Mouse (Mus musculus) intestine, embryonic 15.5 days (tissue): Measurements from ENCODE around the gene Lrch1. TPM values are rescaled to one million over a fixed set of nuclear protein-coding genes. Genes with fewer than 3 reads are reported as not detected.

ENCODE experiments used
- ATAC-seq: fragments of 200-750 bp; cut with Nextera tagmentation; 2 replicates; pipeline ENCODE4 v1.8.0; 2017; ENCODE audit warnings: moderate TSS enrichment, moderate library complexity
- H3K27ac ChIP-seq: fragments of 300-500 bp; sonication (generic); 2 replicates; pipeline ENCODE4 v1.5.1; 2015; ENCODE audit warnings: mild to moderate bottlenecking, inconsistent platforms
- H3K27me3 ChIP-seq: fragments of 300-500 bp; sonication (generic); replicated peaks from 2 replicates; pipeline ENCODE4 v1.6.1; 2015; ENCODE audit warnings: inconsistent platforms
- H3K36me3 ChIP-seq: fragments of 300-500 bp; sonication (generic); 2 replicates; pipeline ENCODE4 v1.6.1; 2015; ENCODE audit warnings: inconsistent platforms
- H3K4me1 ChIP-seq: fragments of 300-500 bp; sonication (generic); replicated peaks from 2 replicates; pipeline ENCODE4 v1.6.1; 2015; ENCODE audit warnings: inconsistent platforms
- H3K4me2 ChIP-seq: fragments of 300-500 bp; sonication (generic); replicated peaks from 2 replicates; pipeline ENCODE4 v1.6.1; 2015; ENCODE audit warnings: mild to moderate bottlenecking, inconsistent platforms
- H3K4me3 ChIP-seq: fragments of 300-500 bp; sonication (generic); replicated peaks from 2 replicates; pipeline ENCODE4 v1.5.1; 2015; ENCODE audit warnings: inconsistent platforms
- H3K9ac ChIP-seq: fragments of 300-500 bp; sonication (generic); 2 replicates; pipeline ENCODE4 v1.6.1; 2015; ENCODE audit warnings: inconsistent platforms
- H3K9me3 ChIP-seq: fragments of 300-500 bp; sonication (generic); 2 replicates; pipeline ENCODE4 v1.6.1; 2016; ENCODE audit warnings: inconsistent platforms
- WGBS: fragments of 180-500 bp; shearing (Covaris S2); methylation state at CpG from one replicate; pipeline ENCODE4 v1.1.7; 2015; 5-methylcytosine and 5-hydroxymethylcytosine counted together
- polyA plus RNA-seq: library from polyadenylated mRNA; unstranded; fragments of >200 nt; fragmentation: Nextera tagmentation; extraction: Ambion mirVana; gene quantifications from 2 replicates; pipeline ENCODE4 v1.2.1, GENCODE M21; 2015

Lrch1 gene
- polyA plus RNA-seq, 1 experiment from 2014 or later = 12.5 TPM

- H3K4me3 ChIP-seq = no peak overlapping the region
- H3K36me3 ChIP-seq = 0 out of 2 replicates have a peak, but pooled peaks cover 3% of the 10 kb centered on the region
- no peak overlapping the region for H3K9ac ChIP-seq
- H3K4me2 ChIP-seq = 0 out of 2 replicates have a peak overlapping the region, but pooled peaks have one; percentile 3
- no peak for ATAC-seq
- H3K4me1 ChIP-seq = peaks cover 12% of the 10 kb centered on the region
- H3K9me3 ChIP-seq = no peaks in the 10 kb centered on the region
- H3K27me3 ChIP-seq = no peaks in the 10 kb centered on the region
- peak overlapping the region; percentile 76; the same call in 1 of the 2 replicates for H3K27ac ChIP-seq
- WGBS = 54% methylated on average over 4 of the region's 4 CpGs
These were observed 93.9 kb downstream of the Lrch1 start for GRCm38 (mm10) chr14:74853759-74854100.

GRCm38 (mm10) chr14:74852965-74853758, 94.5 kb downstream of the Lrch1 start:
- Histone ChIP-seq H3K9me3 (no peaks in the 10 kb centered on the region), H3K27me3 (no peaks in the 10 kb centered on the region), H3K4me2 (peak overlapping the region; percentile 25), H3K27ac (peak overlapping the region; percentile 76), H3K4me1 (peaks cover 12% of the 10 kb centered on the region), H3K9ac (no peak overlapping the region), H3K4me3 (no peak overlapping the region), H3K36me3 (0 out of 2 replicates have a peak, but pooled peaks cover 3% of the 10 kb centered on the region)
- ATAC-seq = peak; percentile 32; the same call in 1 of the 2 replicates
- WGBS = 23% methylated on average over 16 of the region's 16 CpGs

- WGBS = 42% methylated on average over 9 of the region's 9 CpGs
- peaks cover 15% of the 10 kb centered on the region for H3K4me1 ChIP-seq
- H3K36me3 ChIP-seq = 0 out of 2 replicates have a peak, but pooled peaks cover 3% of the 10 kb centered on the region
- H3K27ac ChIP-seq = peak overlapping the region; percentile 51; the same call in 1 of the 2 replicates
- H3K9ac ChIP-seq = no peak overlapping the region
- no peaks in the 10 kb centered on the region for H3K9me3 ChIP-seq
- ATAC-seq = no peak
- no peaks in the 10 kb centered on the region for H3K27me3 ChIP-seq
- H3K4me2 ChIP-seq = no peak overlapping the region
- H3K4me3 ChIP-seq = no peak overlapping the region
These were observed 95.8 kb downstream of the Lrch1 start for GRCm38 (mm10) chr14:74851866-74852265.

GRCm38 (mm10) chr14:74849020-74849419, 98.7 kb downstream of the Lrch1 start:
- H3K9ac ChIP-seq = no peak overlapping the region
- no peaks in the 10 kb centered on the region for H3K36me3 ChIP-seq
- ATAC-seq = peak; percentile 43
- H3K27ac ChIP-seq = peak overlapping the region; percentile 1; the same call in 1 of the 2 replicates
- no peaks in the 10 kb centered on the region for H3K9me3 ChIP-seq
- peaks cover 23% of the 10 kb centered on the region for H3K4me1 ChIP-seq
- H3K4me2 ChIP-seq = no peak overlapping the region
- H3K27me3 ChIP-seq = no peaks in the 10 kb centered on the region
- 51% methylated on average over 6 of the region's 6 CpGs for WGBS
- no peak overlapping the region for H3K4me3 ChIP-seq

DNA sequence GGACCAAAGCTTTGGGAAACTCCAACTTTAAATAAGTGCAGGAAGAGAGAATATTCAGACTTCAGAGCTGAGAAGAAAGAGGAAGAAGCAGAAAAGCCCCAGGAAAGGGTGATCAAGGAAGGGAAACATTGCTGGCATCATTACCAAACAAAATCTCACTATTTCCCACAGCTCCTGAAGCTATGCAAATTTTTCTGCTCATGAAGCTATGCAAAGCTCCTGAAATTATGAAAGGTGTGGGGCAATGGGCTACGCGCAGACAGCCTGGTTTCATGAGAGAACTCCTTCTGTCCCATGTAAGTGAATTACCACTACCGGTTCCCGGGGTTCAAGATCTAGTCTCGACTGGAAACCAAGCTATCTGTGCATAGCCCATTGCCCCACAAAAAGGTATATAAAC, 99.5 kb downstream of the Lrch1 start:
- Histone ChIP-seq H3K36me3 (no peaks in the 10 kb centered on the region), H3K9me3 (no peaks in the 10 kb centered on the region), H3K4me2 (no peak overlapping the region), H3K4me3 (no peak overlapping the region), H3K9ac (no peak overlapping the region), H3K27me3 (no peaks in the 10 kb centered on the region), H3K27ac (no peak overlapping the region), H3K4me1 (peaks cover 20% of the 10 kb centered on the region)
- no peak for ATAC-seq
- WGBS = 95% methylated on average over 5 of the region's 5 CpGs

- H3K4me2 ChIP-seq = no peak overlapping the region
- H3K36me3 ChIP-seq = no peaks in the 10 kb centered on the region
- 62% methylated on average over 14 of the region's 14 CpGs for WGBS
- no peaks in the 10 kb centered on the region for H3K27me3 ChIP-seq
- peaks cover 14% of the 10 kb centered on the region for H3K4me1 ChIP-seq
- H3K9ac ChIP-seq = no peak overlapping the region
- ATAC-seq = peak; percentile 44
- no peaks in the 10 kb centered on the region for H3K9me3 ChIP-seq
- no peak overlapping the region for H3K4me3 ChIP-seq
- no peak overlapping the region for H3K27ac ChIP-seq
These were observed 100.2 kb downstream of the Lrch1 start for GRCm38 (mm10) chr14:74847311-74848133.

DNA sequence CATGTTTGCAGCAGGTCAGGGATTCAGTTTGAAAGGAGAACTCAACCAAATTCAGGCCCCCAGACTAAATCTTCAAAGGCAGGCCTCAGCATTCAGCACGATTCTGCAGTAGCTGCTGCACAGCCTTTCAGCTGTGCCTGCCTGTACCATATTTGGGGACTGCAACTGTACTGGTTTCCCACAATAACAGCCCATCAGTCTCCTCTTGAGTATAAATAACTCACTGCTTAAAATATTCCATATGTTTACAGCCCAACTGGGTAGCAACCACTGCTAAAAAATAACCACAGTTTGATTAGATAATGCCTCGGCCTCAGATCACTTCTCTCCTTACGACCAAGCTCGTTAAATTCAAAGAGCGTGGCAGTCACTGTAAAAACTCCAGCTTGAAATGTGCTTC, 101.0 kb downstream of the Lrch1 start:
- ATAC-seq = no peak
- WGBS = 44% methylated on average over 5 of the region's 5 CpGs
- no peaks in the 10 kb centered on the region for H3K9me3 ChIP-seq
- peak overlapping the region; percentile 38 for H3K27ac ChIP-seq
- no peak overlapping the region for H3K9ac ChIP-seq
- H3K4me2 ChIP-seq = no peak overlapping the region
- peaks cover 12% of the 10 kb centered on the region for H3K4me1 ChIP-seq
- no peaks in the 10 kb centered on the region for H3K36me3 ChIP-seq
- no peaks in the 10 kb centered on the region for H3K27me3 ChIP-seq
- H3K4me3 ChIP-seq = no peak overlapping the region

DNA sequence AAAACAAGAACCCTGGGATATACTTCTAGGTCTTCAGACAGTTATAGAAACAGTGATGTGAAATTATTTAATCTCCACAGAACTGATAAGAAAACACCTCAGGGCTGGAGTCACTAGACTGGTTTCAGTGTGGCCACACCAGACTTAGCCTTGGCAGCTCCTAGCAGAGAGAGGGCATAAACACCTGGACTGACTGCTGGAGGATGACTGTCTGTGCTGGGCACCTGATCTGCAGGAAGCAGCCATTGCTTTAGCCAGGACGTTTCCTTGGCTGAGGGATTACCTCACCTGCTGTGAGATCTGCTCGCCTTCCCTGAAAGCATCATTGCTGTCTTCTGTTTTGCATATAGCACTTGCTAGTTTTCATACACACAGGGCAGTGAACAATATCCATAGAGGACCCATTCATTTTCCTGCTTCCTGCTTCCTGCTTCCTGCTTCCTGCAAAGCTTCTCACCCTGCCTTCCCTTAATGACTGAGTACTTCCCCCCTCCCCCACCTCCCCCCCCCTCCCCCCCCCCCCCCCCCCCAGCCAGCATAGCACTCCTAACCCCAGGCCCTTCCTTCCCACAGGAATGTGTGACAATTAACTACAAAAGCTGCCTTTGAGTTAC, 101.9 kb downstream of the Lrch1 start:
- Histone ChIP-seq H3K4me2 (no peak overlapping the region), H3K9me3 (no peaks in the 10 kb centered on the region), H3K4me1 (peaks cover 18% of the 10 kb centered on the region), H3K4me3 (no peak overlapping the region), H3K36me3 (no peaks in the 10 kb centered on the region), H3K9ac (no peak overlapping the region), H3K27ac (0 out of 2 replicates have a peak overlapping the region, but pooled peaks have one; percentile 36), H3K27me3 (no peaks in the 10 kb centered on the region)
- 48% methylated on average over 2 of the region's 2 CpGs for WGBS
- peak; percentile 34; the same call in 1 of the 2 replicates for ATAC-seq

- WGBS = 56% methylated on average over 2 of the region's 2 CpGs
- Histone ChIP-seq H3K36me3 (no peaks in the 10 kb centered on the region), H3K27ac (no peak overlapping the region), H3K4me3 (no peak overlapping the region), H3K4me1 (peaks cover 14% of the 10 kb centered on the region), H3K27me3 (no peaks in the 10 kb centered on the region), H3K4me2 (no peak overlapping the region), H3K9ac (no peak overlapping the region), H3K9me3 (no peaks in the 10 kb centered on the region)
- ATAC-seq = peak; percentile 63; the same call in 1 of the 2 replicates
These were observed 106.0 kb downstream of the Lrch1 start for GRCm38 (mm10) chr14:74841708-74842107.

DNA sequence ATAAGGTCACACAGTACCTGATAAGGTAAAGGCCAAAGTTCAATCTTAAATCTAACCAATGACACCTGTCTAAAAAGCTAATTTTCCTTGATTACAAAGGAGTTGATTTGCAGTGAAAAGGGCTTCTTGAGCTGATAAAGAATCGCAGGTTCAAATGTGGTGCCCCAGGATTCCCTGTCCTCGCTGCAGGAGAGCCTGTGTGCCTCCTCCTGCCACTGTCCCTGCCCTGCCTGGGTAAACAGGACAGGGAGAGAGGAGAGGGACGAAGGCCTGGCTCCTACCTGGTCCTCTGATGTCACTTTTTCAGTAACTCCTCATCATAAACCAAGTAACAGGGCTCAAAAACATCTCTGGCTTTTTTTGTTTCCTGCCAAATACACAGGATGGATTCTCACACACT, 106.4 kb downstream of the Lrch1 start:
- Histone ChIP-seq H3K36me3 (no peaks in the 10 kb centered on the region), H3K9me3 (no peaks in the 10 kb centered on the region), H3K4me1 (peaks cover 11% of the 10 kb centered on the region), H3K4me3 (no peak overlapping the region), H3K9ac (no peak overlapping the region), H3K27ac (no peak overlapping the region), H3K27me3 (no peaks in the 10 kb centered on the region), H3K4me2 (no peak overlapping the region)
- peak; percentile 70 for ATAC-seq
- WGBS = 48% methylated on average over 3 of the region's 3 CpGs

DNA sequence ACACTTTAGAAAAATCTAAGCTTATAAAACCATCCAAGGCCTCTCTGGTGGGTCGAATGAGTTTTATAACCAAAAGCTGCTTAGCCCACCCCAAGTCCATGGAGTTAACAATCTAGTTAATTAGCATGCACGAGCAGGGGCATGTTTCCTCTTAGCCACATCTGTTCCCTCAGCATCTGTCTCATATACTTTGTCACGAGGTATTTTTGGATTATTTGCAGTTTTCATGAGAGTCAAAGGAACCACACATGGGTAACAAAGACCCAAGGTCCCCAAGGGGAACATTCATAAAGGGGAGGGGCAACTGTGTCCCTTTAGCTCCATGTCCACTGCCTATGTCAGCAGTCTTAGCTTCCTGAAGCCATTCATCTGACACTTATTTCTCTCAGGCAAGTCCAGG, 106.9 kb downstream of the Lrch1 start:
- no peaks in the 10 kb centered on the region for H3K27me3 ChIP-seq
- H3K9ac ChIP-seq = no peak overlapping the region
- no peak overlapping the region for H3K4me2 ChIP-seq
- peaks cover 11% of the 10 kb centered on the region for H3K4me1 ChIP-seq
- peak; percentile 9 for ATAC-seq
- WGBS = 57% methylated on average over 3 of the region's 3 CpGs
- H3K27ac ChIP-seq = no peak overlapping the region
- H3K36me3 ChIP-seq = no peaks in the 10 kb centered on the region
- no peaks in the 10 kb centered on the region for H3K9me3 ChIP-seq
- H3K4me3 ChIP-seq = no peak overlapping the region

- no peaks in the 10 kb centered on the region for H3K9me3 ChIP-seq
- H3K27me3 ChIP-seq = no peaks in the 10 kb centered on the region
- H3K4me3 ChIP-seq = no peak overlapping the region
- no peak overlapping the region for H3K9ac ChIP-seq
- 0 out of 2 replicates have a peak, but pooled peaks have one; percentile 9 for ATAC-seq
- H3K27ac ChIP-seq = no peak overlapping the region
- peaks cover 7% of the 10 kb centered on the region; the same call in 1 of the 2 replicates for H3K4me1 ChIP-seq
- 74% methylated on average over 2 of the region's 2 CpGs for WGBS
- H3K36me3 ChIP-seq = no peaks in the 10 kb centered on the region
- no peak overlapping the region for H3K4me2 ChIP-seq
These were observed 107.3 kb downstream of the Lrch1 start for GRCm38 (mm10) chr14:74840328-74840727.
